Mouse (Mus musculus): ENCODE data around the gene Hrh2.

Gene Hrh2

DNA sequence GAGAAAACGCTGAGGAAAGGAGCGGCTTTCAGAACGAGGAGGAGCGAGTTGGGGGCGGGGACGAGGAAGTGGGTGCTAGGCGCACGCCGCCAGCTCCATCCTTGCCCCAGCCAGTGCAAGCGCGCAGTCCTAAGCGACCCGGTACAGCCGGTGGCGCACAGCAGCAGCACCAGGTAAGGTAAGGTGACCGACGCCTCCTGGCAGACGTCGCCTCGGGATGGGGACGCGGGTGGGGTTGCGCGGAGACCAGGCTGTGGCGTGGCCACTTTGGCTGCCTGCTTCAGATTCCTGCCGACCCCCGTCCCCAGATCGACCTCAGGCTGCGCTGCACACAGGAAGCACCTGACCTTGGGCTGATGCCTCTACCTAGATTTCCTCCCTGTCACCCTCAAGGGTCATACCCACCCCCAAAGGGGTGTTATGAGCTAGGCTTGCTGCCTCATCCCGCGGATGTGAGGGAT lies at the start of gene Hrh2:
Gene Hrh2, plus strand, starts transcription at position 109 of the 461 bp plus-strand sequence.
- peak; percentile 19 for DNase-seq

GRCm38 (mm10) chr13:54143788-54144187 lies 48.1 kb upstream of the Hrh2 start:
- no peak for DNase-seq

DNA sequence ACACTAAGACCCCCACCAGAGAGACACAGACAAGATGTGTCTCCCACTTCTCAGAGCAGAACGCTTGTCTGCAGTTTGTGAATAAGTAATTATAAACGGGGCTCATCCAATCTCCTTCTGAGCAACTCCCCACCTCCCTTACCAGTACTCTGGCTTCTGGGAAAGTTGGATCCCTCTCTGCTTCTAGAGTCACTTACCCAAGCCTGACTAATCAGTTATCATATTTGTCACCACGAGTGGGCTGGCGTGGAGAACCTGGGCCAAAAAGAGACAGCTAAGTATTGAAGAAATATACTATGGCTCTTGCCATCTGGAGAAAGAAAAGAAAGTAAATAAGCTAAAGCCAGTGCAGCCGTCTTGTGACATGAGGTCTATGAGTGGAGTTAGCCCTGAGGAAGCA lies 47.3 kb upstream of the Hrh2 start:
- DNase-seq, result no peak

- peak; percentile 18 for DNase-seq
Observed at GRCm38 (mm10) chr13:54147328-54147727, 44.6 kb upstream of the Hrh2 start.

DNA sequence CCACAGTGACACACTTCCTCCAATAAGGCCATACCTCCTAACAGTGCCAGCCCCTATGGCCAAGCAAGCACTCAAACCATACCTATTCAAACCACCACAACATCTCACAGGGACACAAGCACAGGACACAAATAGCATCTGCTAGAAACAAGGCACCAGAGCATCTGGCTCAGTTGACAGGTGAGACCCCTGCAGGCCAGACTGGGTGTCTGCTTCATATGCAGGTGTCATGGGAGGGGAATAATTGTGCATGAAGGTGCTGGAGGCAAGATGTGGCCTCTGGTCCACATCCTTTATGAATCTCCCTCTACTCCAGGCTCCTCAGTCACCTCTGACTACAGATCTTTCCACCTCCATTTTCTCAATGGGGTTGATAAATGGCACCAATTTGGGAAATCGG lies 39.5 kb upstream of the Hrh2 start:
- DNase-seq, result no peak

- no peak for DNase-seq
Observed at GRCm38 (mm10) chr13:54152911-54153310, 39.0 kb upstream of the Hrh2 start.

- DNase-seq, result no peak
Observed at GRCm38 (mm10) chr13:54153672-54154218, 38.2 kb upstream of the Hrh2 start.

- no peak for DNase-seq
Observed at GRCm38 (mm10) chr13:54155822-54156221, 36.1 kb upstream of the Hrh2 start.

GRCm38 (mm10) chr13:54159256-54159655 lies 32.7 kb upstream of the Hrh2 start:
- no peak for DNase-seq

- no peak for DNase-seq
Observed at GRCm38 (mm10) chr13:54159756-54160155, 32.2 kb upstream of the Hrh2 start.

- no peak for DNase-seq
Observed at GRCm38 (mm10) chr13:54160546-54160945, 31.4 kb upstream of the Hrh2 start.

GRCm38 (mm10) chr13:54161514-54161913 lies 30.4 kb upstream of the Hrh2 start:
- DNase-seq, result no peak

DNA sequence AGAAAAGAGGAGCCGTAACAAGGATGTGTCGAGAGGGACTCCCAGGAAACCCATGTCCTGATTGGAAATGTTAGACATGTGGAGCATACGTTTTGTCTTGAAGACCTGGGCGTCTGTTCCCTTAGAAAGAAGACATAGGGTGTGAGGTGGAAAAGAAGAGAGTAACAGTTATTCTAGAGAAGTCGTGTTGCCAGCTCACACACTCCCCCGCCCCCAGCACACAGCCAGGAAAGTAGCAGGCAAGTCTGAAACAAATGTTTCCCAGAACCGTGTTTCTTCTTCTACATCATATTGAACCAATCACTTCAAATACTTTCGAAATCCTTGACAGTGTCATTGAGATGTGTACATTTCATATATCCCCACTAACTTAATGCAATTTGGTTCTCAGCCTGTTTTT lies 28.6 kb upstream of the Hrh2 start:
- DNase-seq, result no peak

DNA sequence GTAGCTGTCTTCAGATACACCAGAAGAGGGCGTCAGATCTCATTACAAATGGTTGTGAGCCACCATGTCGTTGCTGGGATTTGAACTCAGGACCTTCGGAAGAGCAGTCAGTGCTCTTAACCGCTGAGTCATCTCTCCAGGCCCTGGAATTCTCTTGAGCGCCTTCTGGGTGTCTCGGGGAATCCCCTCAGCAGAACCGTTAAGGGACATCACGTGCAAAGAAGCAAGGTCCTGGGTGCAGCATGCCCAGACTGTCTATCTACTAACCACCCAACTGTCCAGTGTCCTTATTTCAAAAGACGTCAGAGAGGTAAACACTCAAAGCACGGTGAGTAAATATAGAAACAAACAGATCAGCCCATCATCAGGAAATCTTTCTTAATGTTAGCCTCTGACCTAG lies 27.5 kb upstream of the Hrh2 start:
- no peak for DNase-seq

GRCm38 (mm10) chr13:54165066-54165465 lies 26.9 kb upstream of the Hrh2 start:
- no peak for DNase-seq

GRCm38 (mm10) chr13:54165765-54166164 lies 26.2 kb upstream of the Hrh2 start:
- no peak for DNase-seq

DNA sequence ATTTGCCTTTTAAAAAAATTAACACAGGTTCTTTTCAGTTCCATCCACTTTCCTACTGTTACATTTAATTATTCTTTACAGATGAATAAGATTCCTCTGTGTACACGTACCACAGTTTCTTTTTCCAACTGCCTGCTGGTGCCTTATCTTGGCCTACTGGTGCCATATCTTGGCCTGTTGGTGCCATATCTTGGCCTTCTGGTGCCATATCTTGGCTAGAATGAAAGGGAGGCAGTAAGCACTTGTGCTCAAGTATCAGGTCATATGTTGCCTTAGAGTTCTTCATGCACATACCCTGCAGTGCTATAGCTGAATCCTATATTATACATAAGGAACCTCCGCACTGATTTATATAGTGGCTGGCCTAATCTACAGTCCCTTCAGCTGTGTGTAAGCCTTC lies 24.9 kb upstream of the Hrh2 start:
- no peak for DNase-seq

DNA sequence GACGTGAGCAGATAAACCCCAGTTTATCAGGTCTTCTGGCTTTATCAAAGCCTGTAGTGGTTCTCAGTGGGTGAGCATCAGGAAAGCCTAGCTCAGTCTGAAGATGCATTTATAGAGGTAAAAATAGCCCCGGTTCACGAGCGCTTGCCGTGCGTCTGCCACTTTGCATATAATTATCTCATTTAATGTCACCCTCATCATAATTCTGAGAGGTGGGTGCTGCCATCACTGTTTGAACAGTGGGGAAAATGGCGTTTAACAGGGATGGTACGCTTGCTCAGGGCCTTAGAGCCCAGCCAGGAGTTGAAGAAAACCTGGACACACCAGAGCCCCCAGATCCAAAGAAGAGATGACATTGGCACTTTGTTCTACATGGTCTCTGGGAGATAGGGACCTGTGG lies 23.3 kb upstream of the Hrh2 start:
- no peak for DNase-seq

DNA sequence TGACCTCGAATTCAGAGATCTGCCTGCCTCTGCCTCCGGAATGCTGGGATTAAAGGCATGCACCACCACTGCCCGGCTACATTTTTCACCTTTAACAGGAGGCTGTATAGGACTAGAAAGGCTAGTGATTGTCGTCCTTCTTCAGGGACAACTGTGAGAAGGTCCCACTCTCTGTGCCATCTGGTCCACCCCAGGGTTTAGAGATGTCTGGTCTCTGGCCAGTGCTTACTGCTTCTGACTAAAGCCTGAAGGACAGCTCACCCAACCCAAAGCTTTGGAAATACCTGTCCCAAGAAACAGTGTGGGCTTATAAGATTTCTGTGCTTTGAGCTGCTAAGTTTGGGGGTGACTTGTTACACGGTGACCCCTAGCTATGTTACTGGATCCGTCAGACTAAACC lies 21.6 kb upstream of the Hrh2 start:
- no peak for DNase-seq

DNA sequence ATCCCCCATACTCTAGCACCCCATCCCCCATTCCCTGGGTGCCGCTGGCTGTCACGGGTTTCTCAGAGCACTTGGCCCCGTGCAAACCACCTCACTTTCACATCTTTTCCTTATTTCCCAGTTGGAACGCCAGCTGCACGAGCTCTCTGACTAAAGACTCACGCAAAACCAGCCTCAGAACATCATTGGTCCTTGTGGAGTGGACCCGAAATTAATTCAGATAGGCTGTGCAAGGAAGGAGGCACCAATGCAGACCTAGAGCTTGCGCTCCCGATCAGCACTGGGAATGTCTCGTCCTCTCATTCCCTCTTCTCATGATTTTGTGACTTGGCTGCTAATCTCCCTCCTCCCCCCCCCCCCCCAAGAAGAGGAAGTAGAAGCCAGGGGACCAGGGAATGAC lies 20.6 kb upstream of the Hrh2 start:
- no peak for DNase-seq

GRCm38 (mm10) chr13:54171761-54172160 lies 20.2 kb upstream of the Hrh2 start:
- DNase-seq, result no peak

DNA sequence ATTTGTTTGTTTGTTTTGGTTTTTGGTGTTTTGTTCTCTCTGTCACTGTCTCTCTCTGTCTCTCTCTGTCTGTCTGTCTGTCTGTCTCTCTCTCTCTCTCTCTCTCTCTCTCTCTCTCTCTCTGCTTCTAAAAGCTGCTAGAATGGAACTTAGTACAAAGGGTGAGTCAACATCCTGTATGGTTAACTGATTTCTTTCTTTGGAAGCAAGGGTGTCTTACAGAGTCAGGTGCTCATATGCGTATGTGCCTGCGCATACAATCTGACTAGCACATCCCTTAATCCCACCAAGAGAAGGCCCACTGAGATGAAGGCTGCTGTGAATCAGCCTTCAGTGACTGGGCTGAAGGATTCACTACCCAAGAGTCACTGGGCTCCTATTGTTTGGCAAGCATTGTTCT lies 18.0 kb upstream of the Hrh2 start:
- DNase-seq, result no peak

- no peak for DNase-seq
Observed at GRCm38 (mm10) chr13:54174703-54175102, 17.2 kb upstream of the Hrh2 start.

- no peak for DNase-seq
Observed at GRCm38 (mm10) chr13:54175426-54175825, 16.5 kb upstream of the Hrh2 start.

- DNase-seq, result peak; percentile 13
Observed at GRCm38 (mm10) chr13:54176406-54177020, 15.4 kb upstream of the Hrh2 start.
